Mouse (Mus musculus) liver, adult 2 months (tissue): ENCODE data around the gene Izumo2.

ENCODE experiments used
- CTCF ChIP-seq: fragments of 200-500 bp; IDR thresholded peaks from 2 replicates; pipeline ENCODE4 v1.5.1; 2011; ENCODE audit warnings: low read depth, low read length, control low read depth
- POLR2A ChIP-seq: fragments of 200-500 bp; IDR thresholded peaks from 2 replicates; pipeline ENCODE4 v1.6.1; 2011; ENCODE audit warnings: low read length, control low read depth; ENCODE audit not compliant: insufficient read depth; ENCODE audit errors: extremely low read depth

GRCm38 (mm10) chr7:44741361-44741760, 32.8 kb downstream of the Izumo2 start:
- TF ChIP-seq CTCF (no peak), POLR2A (no peak)
